Mouse (Mus musculus): ENCODE measurements around the gene Gm44596. TPM values are rescaled to one million over a fixed set of nuclear protein-coding genes. Genes with fewer than 3 reads are reported as not detected.
"Not testable (repeated sequence)": the region's sequence is repeated elsewhere in the genome, so short reads cannot be mapped to it uniquely, and the experiment has no call there.

Gm44596 gene
- total RNA-seq, 2 experiments from 2014 or later, result not detected

DNA sequence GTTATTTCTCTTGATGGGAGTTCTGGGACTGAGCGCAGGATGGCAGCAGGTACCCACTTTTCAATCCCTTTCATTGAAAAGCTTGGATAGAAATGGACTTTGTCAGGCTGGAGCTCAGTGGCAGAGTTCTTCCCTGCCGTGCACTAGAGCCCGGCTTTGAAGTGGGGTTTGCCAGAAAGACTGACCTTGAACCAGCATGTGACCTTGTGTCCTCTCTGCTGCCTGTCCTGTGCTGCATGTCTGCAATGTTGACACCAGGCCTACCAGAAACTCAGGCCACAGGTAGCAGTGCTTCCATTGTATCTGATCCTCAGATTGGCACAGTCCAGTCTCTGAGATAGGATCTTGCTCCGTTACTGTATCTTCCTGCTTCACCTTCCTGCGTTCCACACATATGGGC lies 5.3 kb upstream of the Gm44596 start:
- DNase-seq (ENCODE audit: low spot score in 2 of 2), result no peak
- intact Hi-C loops (cut with DNase I), result no loop called here

DNA sequence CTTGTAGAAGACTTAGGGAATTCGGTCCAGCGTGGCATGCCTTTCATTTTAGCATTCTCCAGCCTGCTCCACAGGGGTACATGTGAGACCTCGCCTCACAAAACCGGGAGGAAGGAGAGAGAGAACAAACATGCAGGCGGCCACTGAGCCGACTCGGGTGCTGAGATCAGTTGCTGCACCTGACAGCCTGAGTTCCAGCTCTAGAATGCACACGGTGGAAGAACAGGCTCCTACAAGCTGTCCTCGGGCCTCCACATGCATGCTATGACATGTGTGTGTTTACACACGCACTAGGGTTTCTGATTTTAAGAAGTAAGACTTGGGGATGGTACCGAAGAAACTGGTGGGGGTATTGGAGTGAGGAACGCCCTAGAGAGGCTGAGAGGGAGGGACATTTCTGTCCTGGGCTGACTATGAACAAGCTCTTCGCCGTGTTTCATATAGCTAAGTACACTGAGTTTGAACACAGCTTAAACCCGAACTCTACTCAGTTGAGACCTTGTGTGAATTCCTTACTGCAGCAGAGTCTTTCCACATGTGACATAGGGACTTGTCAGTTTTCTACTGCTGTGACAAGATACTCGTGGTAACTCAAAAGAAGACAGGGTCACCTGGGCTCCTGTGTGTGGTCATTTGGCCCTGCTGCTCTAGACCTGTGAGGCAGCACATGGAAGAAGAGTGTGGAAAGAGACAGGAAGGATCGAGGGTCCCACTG lies 1.2 kb downstream of the Gm44596 start:
- no peak for DNase-seq (ENCODE audit: low spot score in 2 of 2)
- intact Hi-C loops (cut with DNase I), result no loop called here

DNA sequence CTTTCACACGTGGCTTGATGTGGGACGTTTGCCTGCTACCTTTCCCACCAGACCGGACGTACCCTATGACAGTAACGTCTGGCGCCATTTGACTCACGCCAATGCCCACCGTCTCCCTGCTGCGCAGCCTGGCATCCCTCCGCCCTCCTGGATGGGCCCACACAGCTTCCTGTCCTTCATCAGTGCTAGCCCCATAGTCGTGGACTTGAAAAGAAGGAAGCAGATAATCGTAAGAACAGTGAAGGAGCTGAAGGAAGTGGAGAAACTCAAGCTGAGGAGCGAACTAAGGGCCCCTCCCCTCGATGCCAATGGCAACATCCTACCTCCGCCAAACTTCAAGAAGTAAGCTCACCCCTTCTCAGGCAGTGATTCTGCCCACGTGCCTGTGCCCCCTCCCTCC lies 4.3 kb downstream of the Gm44596 start:
- DNase-seq (ENCODE audit: low spot score in 2 of 2), result no peak

DNA sequence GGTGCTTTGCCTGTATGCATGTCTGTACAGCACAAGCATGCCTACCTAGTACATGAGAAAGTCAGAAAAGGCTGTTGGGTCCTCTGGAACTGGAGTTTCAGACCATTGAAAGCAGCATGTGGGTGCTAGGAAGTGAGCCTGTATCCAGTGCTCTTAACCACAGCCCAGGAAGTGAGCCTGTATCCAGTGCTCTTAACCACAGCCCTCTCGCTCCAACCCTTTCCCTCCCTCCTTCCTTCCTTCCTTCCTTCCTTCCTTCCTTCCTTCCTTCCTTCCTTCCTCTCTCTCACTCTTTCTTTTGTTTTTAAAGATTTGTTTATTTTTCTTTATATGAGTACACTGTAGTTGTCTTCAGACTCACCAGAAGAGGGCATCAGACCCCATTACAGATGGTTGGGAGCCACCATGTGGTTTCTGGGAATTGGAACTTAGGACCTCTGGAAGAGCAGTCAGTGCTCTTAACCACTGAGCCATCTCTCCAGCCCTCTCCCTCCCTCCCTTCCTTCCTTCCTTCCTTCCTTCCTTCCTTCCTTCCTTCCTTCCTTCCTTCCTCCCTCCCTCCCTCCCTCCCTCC lies 5.4 kb downstream of the Gm44596 start:
- not testable (repeated sequence) for DNase-seq (ENCODE audit: low spot score in 2 of 2)

More for the DNA sequence above, 4.3 kb downstream of the Gm44596 start:
- intact Hi-C loops (cut with DNase I), result no loop called here

DNA sequence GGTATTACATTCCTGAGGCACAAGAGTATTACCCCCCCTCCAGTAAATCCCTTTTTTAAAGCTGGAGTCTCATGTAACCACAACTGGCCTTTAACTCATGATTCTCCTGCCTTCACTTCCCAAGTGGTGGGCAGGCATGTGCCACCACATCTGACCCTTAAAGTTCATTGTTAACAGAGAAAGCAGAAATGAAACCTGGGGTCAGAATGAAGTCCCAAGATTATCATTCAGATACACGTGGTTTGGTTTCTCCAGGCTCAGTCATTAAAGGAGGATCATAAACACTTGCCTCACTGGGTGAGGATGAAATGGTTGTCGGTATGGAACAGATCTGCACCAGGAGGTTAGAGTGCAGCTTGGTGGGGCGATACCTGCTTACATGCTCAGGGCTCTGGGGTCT lies 6.0 kb downstream of the Gm44596 start:
- intact Hi-C loops (cut with DNase I), result no loop called here
- no peak for DNase-seq (ENCODE audit: low spot score in 2 of 2)

More for the DNA sequence above, 5.4 kb downstream of the Gm44596 start:
- intact Hi-C loops (cut with DNase I), result not testable (repeated sequence)

DNA sequence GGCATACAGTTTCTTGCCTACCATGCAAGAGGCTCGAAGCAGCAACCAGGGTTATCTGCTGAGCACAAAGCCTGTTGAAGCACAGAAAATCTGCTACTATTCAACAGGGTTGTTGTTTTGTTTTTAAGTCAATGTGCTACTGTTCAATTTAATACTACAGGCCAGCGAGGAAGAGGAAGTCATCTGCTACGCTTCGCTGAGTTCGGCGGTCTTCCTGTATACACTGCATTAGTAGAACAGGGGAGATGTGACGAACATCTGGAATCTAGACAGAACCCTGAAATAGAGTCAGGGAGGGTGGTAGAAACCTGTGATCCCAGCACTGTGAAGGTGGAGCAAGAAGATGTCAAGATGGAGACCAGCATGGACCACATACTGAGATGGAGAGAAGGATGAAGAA lies 8.4 kb downstream of the Gm44596 start:
- intact Hi-C loops (cut with DNase I), result no loop called here
- DNase-seq (ENCODE audit: low spot score in 2 of 2), result no peak

DNA sequence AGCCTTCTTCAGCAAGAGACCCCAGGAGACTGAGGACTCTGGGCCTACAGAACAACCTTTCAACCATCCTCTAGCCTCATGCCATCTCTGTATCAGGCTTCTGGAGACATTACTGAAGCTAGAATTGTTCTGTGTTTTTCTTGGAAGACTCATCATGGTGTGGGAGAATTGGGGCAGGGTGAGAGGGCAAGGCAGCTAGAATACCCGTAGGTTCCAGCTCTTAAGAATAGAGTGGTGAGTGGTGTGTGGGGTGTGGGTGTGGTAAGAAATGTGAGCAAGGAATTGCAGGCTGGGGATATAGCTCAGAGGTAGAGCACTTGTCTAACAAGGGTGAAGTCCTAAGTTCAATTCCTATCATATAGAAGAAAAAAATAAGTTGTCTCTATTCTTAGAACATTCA lies 9.7 kb downstream of the Gm44596 start:
- intact Hi-C loops (cut with DNase I), result no loop called here
- DNase-seq (ENCODE audit: low spot score in 2 of 2), result no peak

DNA sequence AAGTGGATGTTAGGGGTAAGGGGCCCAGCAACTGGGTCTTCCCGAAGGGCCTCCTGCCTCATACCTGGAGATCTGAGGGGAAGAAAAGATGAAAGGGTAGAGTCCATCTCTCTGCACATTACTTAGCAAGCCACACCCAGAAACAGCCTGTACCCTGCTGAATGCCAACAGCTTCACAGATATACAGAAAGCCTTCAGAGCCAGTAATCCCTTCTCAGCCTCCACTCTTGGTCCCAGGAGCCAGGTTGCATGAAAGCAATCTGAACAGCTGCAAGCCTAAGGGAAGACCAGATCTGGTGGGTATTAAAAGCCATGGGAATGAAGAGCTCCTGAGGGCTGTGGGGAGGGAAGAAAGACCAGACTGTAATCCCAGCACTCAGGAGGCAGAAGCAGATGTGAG lies 13.9 kb downstream of the Gm44596 start:
- intact Hi-C loops (cut with DNase I), result no loop called here
- no peak for DNase-seq (ENCODE audit: low spot score in 2 of 2)

DNA sequence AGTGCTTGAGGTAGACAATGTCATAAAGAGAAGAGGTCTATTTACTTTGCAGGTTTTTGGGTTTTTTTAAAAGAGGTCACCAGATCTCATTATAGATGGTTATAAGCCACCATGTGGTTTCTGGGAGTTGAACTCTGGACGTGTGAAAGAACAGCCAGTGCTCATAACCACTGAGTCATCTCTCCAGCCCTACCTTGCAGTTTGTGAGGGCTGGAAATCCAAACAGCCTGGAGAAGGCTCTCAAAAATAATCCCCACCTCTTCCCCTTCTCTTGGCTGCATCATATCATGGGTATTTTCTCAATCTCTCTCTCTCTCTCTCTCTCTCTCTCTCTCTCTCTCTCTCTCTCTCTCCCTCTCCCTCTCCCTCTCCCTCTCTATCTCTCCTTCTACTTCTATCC lies 15.4 kb downstream of the Gm44596 start:
- no peak for DNase-seq (ENCODE audit: low spot score in 2 of 2)
- intact Hi-C loops (cut with DNase I), result no loop called here

DNA sequence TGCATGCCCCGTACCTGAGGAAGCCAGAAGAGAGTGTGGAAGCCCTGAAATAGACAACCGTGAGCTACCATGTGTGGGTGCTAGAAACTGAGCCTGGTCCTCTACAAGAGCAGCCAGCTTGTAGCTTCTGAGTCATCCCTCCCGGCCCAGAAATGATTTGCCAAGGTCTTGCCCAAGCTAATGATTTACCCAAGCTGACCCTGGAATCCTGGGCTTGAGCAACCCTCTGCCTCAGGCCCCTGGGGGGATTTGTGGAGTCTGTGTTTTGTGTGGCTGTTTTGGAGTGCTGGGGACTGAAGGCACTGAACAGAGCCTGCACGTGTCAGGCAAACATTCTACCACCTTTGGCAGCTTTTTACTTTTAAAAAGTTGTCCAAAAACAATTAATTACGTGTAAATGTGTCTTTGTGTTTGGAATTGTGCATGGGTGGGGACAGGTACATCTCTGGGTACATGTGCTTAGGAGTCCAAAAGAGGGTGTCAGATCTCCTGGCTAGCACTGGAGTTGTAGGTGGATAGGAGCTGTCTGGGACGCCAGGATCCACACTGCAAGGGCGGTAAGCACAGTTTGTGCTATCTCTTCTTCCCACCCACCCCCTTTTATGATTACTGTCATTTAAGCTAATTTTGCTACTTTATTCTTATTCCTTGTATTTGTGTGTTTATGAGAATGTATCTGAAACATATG lies 22.4 kb downstream of the Gm44596 start:
- intact Hi-C loops (cut with DNase I), result no loop called here
- DNase-seq (ENCODE audit: low spot score in 2 of 2), result no peak

DNA sequence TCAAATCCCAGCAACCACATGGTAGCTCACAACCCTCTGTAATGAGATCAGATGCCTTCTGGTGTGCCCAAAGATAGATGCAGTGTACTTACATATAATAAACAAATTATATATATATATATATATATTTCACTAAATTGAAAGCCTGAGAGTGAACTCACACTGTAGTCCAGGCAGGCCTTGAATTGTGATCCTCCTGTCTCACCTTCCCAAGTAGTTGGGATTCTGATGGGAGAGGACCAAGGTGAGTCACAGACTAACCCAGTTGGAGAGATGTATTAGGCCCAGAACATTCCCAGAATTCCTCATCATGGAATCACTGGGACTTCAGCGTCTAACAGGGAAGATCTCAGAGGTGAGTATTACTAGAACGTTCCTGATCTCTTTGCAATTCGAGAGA lies 23.7 kb downstream of the Gm44596 start, which contains the start of gene Nrip2:
Gene Nrip2, plus strand, starts transcription at position 301 of the 400 bp plus-strand sequence.
- DNase-seq (ENCODE audit: low spot score in 2 of 2), result no peak
- intact Hi-C loops (cut with DNase I), result no loop called here

DNA sequence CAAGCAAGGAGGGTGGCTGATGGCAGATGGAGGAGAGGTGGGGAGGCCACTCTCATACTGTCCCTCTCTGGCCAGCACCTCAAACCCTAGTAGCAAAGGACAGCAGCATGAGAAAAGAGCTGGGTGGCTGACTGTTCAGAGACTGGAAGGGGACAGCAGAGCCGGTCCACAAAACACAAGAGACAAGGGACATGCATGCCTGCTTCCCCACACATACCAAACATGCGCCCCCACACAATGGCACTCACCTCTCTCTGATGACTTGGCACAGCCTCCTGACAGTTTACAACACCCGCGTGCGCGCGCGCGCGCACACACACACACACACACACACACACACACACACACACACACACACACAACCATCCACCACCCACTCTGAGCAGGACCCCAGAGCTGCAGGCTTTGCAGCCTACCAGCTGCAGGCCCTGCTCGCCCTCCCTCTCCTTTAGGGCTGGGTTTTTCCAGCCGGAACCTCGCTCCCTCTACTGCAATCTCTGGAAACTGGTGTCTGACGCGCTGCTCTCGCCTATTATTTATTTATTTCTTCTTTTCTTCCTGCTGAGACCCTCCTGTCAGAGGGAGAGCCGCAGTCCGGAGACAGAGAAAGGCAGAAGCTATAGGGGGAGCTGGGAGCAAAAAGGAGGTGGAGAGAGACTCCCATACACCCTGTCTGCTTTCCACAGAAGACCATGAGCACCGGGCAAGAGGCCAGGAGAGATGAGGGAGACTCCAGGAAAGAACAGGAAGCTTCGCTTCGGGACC lies 24.3 kb downstream of the Gm44596 start:
- intact Hi-C loops (cut with DNase I), result loop anchor here (10.0 kb wide), 1 partner anchor 175 kb away; no protein-coding TSS in a partner anchor
- DNase-seq (ENCODE audit: low spot score in 2 of 2), result peak; percentile 32 to 66

DNA sequence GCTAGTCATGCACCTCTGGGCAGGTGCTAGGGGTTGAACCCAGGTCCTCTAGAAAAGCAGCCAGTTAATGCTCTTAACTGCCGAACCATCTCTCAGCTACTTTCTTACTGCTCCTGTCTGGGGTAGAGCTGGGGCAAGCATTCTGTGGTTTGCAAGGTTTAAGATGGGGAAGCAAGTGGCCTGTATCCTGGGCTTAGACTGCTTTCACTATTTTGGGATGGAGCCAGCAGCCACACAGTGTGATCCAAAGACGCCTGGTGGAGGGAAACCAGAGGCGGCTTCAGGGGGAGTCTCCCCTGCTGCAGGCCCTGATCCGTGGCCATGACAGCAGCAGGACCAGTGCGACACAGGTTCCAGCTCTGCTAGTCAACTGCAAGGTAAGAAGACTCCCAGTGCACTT lies 29.4 kb downstream of the Gm44596 start:
- intact Hi-C loops (cut with DNase I), result loop anchor here (10.0 kb wide), 1 partner anchor 180 kb away; no protein-coding TSS in a partner anchor
- DNase-seq (ENCODE audit: low spot score in 2 of 2), result no peak

DNA sequence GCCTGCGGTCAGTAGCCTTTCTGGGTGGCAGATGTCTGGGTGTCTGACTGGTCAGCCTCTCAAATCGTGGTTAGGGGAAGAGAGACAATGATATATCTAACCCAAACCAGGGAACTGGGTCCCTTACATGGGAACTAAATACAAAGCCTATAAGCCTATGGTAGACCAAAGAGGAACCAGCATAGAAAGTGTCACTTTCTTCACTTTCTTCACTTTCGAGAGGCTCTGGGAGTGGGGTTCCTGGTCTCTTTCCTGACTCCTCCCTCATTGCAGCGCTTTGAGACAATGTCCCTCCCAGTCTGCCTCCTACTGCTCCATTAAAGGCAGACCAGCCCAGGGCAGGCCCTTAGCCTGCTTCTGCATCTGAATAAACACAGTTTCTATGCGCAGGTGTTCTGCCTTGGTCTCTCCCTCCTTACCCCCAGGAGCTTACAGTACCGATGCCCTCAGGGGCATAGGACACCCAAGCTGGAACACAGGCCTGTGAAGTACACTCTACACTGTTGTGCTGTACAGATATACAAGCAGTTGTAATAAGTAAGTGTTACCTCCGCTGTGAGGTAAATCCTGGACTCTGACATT lies 33.3 kb downstream of the Gm44596 start:
- no peak for DNase-seq (ENCODE audit: low spot score in 2 of 2)
- intact Hi-C loops (cut with DNase I), result loop anchor here (10.0 kb wide), 1 partner anchor 184 kb away; no protein-coding TSS in a partner anchor

DNA sequence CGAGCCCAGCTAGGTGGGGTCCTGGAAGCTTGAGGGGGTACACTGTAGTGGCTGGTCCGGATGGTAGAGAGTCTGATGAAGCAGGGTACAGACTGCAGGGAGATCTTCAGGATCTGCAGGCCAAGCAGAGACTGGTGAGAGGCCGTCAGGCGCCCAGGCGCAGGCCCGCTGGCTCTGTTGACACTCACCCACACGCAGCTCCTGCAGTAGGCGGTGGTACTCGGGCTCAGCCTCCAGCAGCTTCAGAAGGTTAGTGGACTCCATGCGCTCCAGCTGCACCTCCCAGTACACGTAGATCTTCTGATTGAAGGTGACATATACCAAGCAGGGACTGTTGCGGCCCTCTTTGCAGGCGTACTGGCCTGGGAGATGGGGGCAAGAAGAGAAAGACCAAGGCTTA lies 35.0 kb downstream of the Gm44596 start:
- no peak for DNase-seq (ENCODE audit: low spot score in 2 of 2)
- intact Hi-C loops (cut with DNase I), result loop anchor here (2.0 to 5.0 kb wide), 2 partner anchors 48 to 92 kb away; partner anchors contain the start of genes Foxm1 and Rhno1

DNA sequence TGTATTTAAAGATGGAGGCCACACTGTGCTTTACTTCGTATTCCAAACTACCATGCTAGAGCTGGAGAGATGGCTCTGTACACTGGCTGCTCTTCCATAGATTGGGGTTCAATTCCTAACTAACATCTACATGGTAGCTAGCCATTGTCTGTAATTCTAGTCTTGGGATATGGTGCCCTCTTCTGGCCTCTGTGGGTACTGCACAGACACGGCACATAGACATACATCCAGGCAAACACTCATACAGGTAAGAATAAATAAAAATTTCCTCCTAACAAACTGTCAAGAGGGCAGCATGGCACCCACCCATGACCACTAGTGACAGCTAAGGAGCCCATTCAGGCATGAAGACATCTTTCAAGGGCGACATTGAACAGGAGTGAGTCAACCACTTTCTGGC lies 35.8 kb downstream of the Gm44596 start:
- intact Hi-C loops (cut with DNase I), result loop anchor here (2.0 to 5.0 kb wide), 2 partner anchors 49 to 92 kb away; partner anchors contain the start of genes Foxm1 and Rhno1
- DNase-seq (ENCODE audit: low spot score in 2 of 2), result peak; percentile 86 to 88

DNA sequence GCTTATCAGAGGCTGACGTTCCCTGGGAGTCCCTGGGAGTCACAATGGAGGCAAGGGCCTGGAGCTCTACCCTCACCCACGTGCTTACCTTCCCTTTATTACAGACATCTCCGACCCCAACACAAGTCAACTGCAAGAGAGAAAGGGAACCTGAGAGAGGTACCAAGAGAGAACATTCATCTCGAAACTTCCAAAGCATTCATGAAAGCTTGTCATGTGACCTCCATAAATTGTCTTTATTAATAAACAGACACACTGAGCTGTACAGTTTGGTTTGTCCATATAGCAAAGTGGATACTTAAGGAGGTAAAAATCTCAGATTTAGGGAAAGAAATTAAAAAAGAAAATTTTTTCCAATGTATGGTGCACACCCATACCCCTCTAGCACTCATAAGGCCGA lies 40.9 kb downstream of the Gm44596 start:
- no peak for DNase-seq (ENCODE audit: low spot score in 2 of 2)
- intact Hi-C loops (cut with DNase I), result no loop called here

DNA sequence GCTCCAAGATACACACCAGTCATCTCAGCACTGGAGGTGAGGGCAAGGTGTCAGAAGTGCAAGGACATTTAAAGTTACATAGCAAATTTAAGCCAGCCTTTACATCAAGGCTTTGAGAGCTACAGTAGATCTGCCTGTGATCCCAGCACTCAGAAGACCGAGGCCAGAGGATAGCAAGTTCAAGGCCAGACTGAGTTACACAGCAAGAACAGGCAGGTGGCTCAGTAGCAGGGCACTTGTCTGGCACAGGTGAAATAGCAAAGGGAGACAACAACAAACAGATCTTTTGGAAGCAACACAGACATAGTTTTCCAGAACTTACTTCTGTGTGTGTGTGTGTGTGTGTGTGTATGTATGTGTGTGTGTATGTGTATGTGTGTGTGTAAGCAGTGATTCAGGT lies 42.8 kb downstream of the Gm44596 start:
- no peak for DNase-seq (ENCODE audit: low spot score in 2 of 2)
- intact Hi-C loops (cut with DNase I), result no loop called here

DNA sequence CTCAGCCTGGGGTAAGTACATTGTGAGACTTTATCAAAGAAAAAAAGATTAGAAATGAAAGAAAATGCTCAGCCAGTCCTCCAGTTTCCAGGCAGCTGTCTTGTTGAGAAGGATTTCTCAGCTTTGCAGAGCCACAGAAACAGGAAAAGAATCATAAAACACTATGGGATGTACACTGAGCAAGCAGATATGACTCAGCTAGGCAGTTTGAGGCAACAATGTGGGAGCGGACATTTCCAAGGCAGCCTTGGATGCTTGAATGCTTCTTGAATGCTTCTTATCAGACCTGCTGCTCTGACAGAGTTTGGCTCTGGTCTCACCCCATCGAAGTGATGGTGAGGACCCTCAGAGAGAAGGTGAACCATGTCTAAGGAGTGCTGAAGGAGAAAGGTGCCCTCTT lies 45.7 kb downstream of the Gm44596 start:
- intact Hi-C loops (cut with DNase I), result no loop called here
- peak; percentile 49 for DNase-seq (ENCODE audit: low spot score in 2 of 2)

Measured in left cerebral cortex, postnatal 14 days (tissue).